Mouse (Mus musculus) common myeloid progenitor, adult 5-6 weeks (primary cell): ENCODE measurements around the gene Lyst. TPM values are rescaled to one million over a fixed set of nuclear protein-coding genes. Genes with fewer than 3 reads are reported as not detected.
A peak's percentile ranks its signal among the peaks of the same experiment; 100 is the strongest.
"Not testable (repeated sequence)": the region's sequence is repeated elsewhere in the genome, so short reads cannot be mapped to it uniquely, and the experiment has no call there.

Experiments
- ATAC-seq: replicated peaks from 2 replicates; pipeline ENCODE4 v1.8.0; 2016; ENCODE audit warnings: low read depth, mild to moderate bottlenecking, moderate TSS enrichment, inconsistent platforms; ENCODE audit not compliant: poor library complexity, severe bottlenecking
- total RNA-seq: library from RNA; stranded (forward); fragments of 200-1000, 187-1606 nt; gene quantifications from 2 replicates; pipeline ENCODE4 v1.2.3, GENCODE M21; 2017

Gene Lyst
- total RNA-seq, 1 experiment from 2014 or later: 22.9 TPM

GRCm38 (mm10) chr13:13775778-13776494 lies 185.7 kb downstream of the Lyst start:
- ATAC-seq: peak; percentile 54

- no peak for ATAC-seq
Observed at GRCm38 (mm10) chr13:13777052-13777451, 186.9 kb downstream of the Lyst start.

GRCm38 (mm10) chr13:13777696-13778095 lies 187.5 kb downstream of the Lyst start:
- no peak for ATAC-seq

GRCm38 (mm10) chr13:13778837-13779458 lies 188.8 kb downstream of the Lyst start:
- ATAC-seq: no peak

GRCm38 (mm10) chr13:13780271-13780670 lies 190.1 kb downstream of the Lyst start:
- ATAC-seq: no peak

GRCm38 (mm10) chr13:13781026-13781425 lies 190.8 kb downstream of the Lyst start:
- no peak for ATAC-seq

- no peak for ATAC-seq
Observed at GRCm38 (mm10) chr13:13783296-13783695, 193.1 kb downstream of the Lyst start.

- peak; percentile 39 for ATAC-seq
Observed at GRCm38 (mm10) chr13:13783894-13784419, 193.8 kb downstream of the Lyst start, which contains the start of gene Gng4. Gng4 (plus strand) TSS chr13:13784059.

- 0 out of 2 replicates have a peak, but pooled peaks have one; percentile 3 for ATAC-seq
Observed at GRCm38 (mm10) chr13:13784420-13784936, 194.3 kb downstream of the Lyst start.

GRCm38 (mm10) chr13:13784981-13785783 lies 195.0 kb downstream of the Lyst start:
- ATAC-seq: peak; percentile 76

GRCm38 (mm10) chr13:13786971-13787370 lies 196.8 kb downstream of the Lyst start:
- no peak for ATAC-seq

- ATAC-seq: no peak
Observed at GRCm38 (mm10) chr13:13788070-13788469, 197.9 kb downstream of the Lyst start.

- no peak for ATAC-seq
Observed at GRCm38 (mm10) chr13:13791981-13792380, 201.8 kb downstream of the Lyst start.

- peak; percentile 71 for ATAC-seq
Observed at GRCm38 (mm10) chr13:13795166-13795832, 205.1 kb downstream of the Lyst start.

GRCm38 (mm10) chr13:13796082-13796481 lies 205.9 kb downstream of the Lyst start:
- ATAC-seq: no peak

GRCm38 (mm10) chr13:13797816-13798215 lies 207.6 kb downstream of the Lyst start:
- ATAC-seq: not testable (repeated sequence)

GRCm38 (mm10) chr13:13798775-13799174 lies 208.6 kb downstream of the Lyst start:
- no peak for ATAC-seq

GRCm38 (mm10) chr13:13808337-13809132 lies 218.3 kb downstream of the Lyst start:
- ATAC-seq: no peak

GRCm38 (mm10) chr13:13810885-13811284 lies 220.7 kb downstream of the Lyst start:
- ATAC-seq: 0 out of 2 replicates have a peak, but pooled peaks have one; percentile 11
